Mouse (Mus musculus): ENCODE data around the gene Hk1.

Hk1 gene

GRCm38 (mm10) chr10:62320402-62320978, 59.2 kb downstream of the Hk1 start:
- DNase-seq (ENCODE audit: low spot score) = peak; percentile 77

GRCm38 (mm10) chr10:62319154-62319553, 60.6 kb downstream of the Hk1 start:
- no peak for DNase-seq (ENCODE audit: low spot score)

- no peak for DNase-seq (ENCODE audit: low spot score)
Observed at GRCm38 (mm10) chr10:62316467-62316866, 63.2 kb downstream of the Hk1 start.

- no peak for DNase-seq (ENCODE audit: low spot score)
Observed at GRCm38 (mm10) chr10:62313885-62314424, 65.8 kb downstream of the Hk1 start.

GRCm38 (mm10) chr10:62313140-62313539, 66.6 kb downstream of the Hk1 start:
- no peak for DNase-seq (ENCODE audit: low spot score)

- DNase-seq (ENCODE audit: low spot score) = no peak
Observed at GRCm38 (mm10) chr10:62311464-62311863, 68.2 kb downstream of the Hk1 start.

GRCm38 (mm10) chr10:62310259-62311039, 69.3 kb downstream of the Hk1 start:
- DNase-seq (ENCODE audit: low spot score) = no peak

- DNase-seq (ENCODE audit: low spot score) = no peak
Observed at GRCm38 (mm10) chr10:62309593-62309992, 70.1 kb downstream of the Hk1 start.

- DNase-seq (ENCODE audit: low spot score) = no peak
Observed at GRCm38 (mm10) chr10:62308896-62309491, 70.7 kb downstream of the Hk1 start.

GRCm38 (mm10) chr10:62306483-62306882, 73.2 kb downstream of the Hk1 start:
- peak; percentile 50 for DNase-seq (ENCODE audit: low spot score)

GRCm38 (mm10) chr10:62305090-62305489, 74.6 kb downstream of the Hk1 start:
- DNase-seq (ENCODE audit: low spot score) = no peak

GRCm38 (mm10) chr10:62300006-62300827, 79.5 kb downstream of the Hk1 start:
- peak; percentile 86 for DNase-seq (ENCODE audit: low spot score)

GRCm38 (mm10) chr10:62296086-62296872, 83.4 kb downstream of the Hk1 start:
- peak; percentile 87 for DNase-seq (ENCODE audit: low spot score)

GRCm38 (mm10) chr10:62294112-62294511, 85.6 kb downstream of the Hk1 start:
- peak; percentile 53 for DNase-seq (ENCODE audit: low spot score)

GRCm38 (mm10) chr10:62287460-62288124, 92.1 kb downstream of the Hk1 start:
- no peak for DNase-seq (ENCODE audit: low spot score)

GRCm38 (mm10) chr10:62283206-62283792, 96.4 kb downstream of the Hk1 start:
- DNase-seq (ENCODE audit: low spot score) = no peak

- DNase-seq (ENCODE audit: low spot score) = peak; percentile 28
Observed at GRCm38 (mm10) chr10:62282782-62283181, 96.9 kb downstream of the Hk1 start.

GRCm38 (mm10) chr10:62279671-62280070, 100.0 kb downstream of the Hk1 start:
- no peak for DNase-seq (ENCODE audit: low spot score)

GRCm38 (mm10) chr10:62279066-62279465, 100.6 kb downstream of the Hk1 start:
- DNase-seq (ENCODE audit: low spot score) = no peak
